Mouse (Mus musculus) heart, embryonic 15.5 days (tissue): ENCODE measurements around the gene Bend6. TPM values are rescaled to one million over a fixed set of nuclear protein-coding genes. Genes with fewer than 3 reads are reported as not detected.

Experiments used
- polyA plus RNA-seq: library from polyadenylated mRNA; unstranded; fragments of >200 nt; fragmentation: Nextera tagmentation; extraction: Ambion mirVana; gene quantifications from 2 replicates; pipeline ENCODE4 v1.2.1, GENCODE M21; 2015

Gene Bend6
- polyA plus RNA-seq, 1 experiment from 2014 or later, result 3.6 TPM

Other genes with a start within 250 kb of the Bend6 start
- gene Prim2, start 238.0 kb downstream of the Bend6 start, polyA plus RNA-seq, result 15.7 and 21.0 TPM in 2 replicates
- 13.6 and 14.7 TPM in 2 replicates for gene Rab23, start 187.9 kb downstream of the Bend6 start, polyA plus RNA-seq
- 74.3 and 76.3 TPM in 2 replicates for gene Bag2, start 150.0 kb downstream of the Bend6 start, polyA plus RNA-seq
- 11.8 and 14.6 TPM in 2 replicates for gene Zfp451, start 93.2 kb downstream of the Bend6 start, polyA plus RNA-seq
- gene Dst, start 409 bp upstream of the Bend6 start, polyA plus RNA-seq, result 21.4 and 23.4 TPM in 2 replicates